1 mouse cellular context compared by ENCODE assay signal in genomic region chr17:45473667-45474066, GRCm38 (mm10).
TF ChIP-seq lines count a peak whose summit lies in the region.

No protein-coding gene starts in this region.

TF ChIP-seq in ES-E14, 5 proteins besides CTCF, POLR2A, EP300 and RAD21 (continued from another document):
- TF ChIP-seq ZC3H11A (IDR thresholded peaks at IDR 0.05; ENCODE audit: borderline replicate concordance, low read depth, low read length): no peak
TF ChIP-seq in ES-E14: peak in this region for 0.
